In genomic region chr3:38653928-38654327, GRCm38 (mm10) we compare ENCODE assay signal across 23 mouse cellular contexts.
DNase-seq lines count a peak whose midpoint lies in the region; ATAC-seq lines count a peak whose summit lies in the region.
"Had no signal": no experiment of that assay in that cellular context is flagged by ENCODE, and none has a peak within 500 bp of the region (broad histone marks: within the 10 kb centered on the region; RNA-seq: fewer than 3 reads in every experiment).

No protein-coding gene starts in this region.

- no peak overlapping the region for H3K4me2 ChIP-seq in hindbrain, embryonic 11.5 days (replicated peaks; ENCODE audit: low read depth, low read length)
- H3K4me2 ChIP-seq in hindbrain, embryonic 13.5 days: no peak overlapping the region
- H3K4me2 ChIP-seq: embryonic facial prominence, embryonic 12.5 days; heart, embryonic 11.5 days had no signal

- intact Hi-C loops in gastrocnemius, postnatal 36 days (cut with DNase I): no loop called here

- WGBS in hindbrain, embryonic 10.5 days: 73% methylated on average over 4 of the region's 4 CpGs
- WGBS in hindbrain, embryonic 11.5 days: 73% methylated on average over 4 of the region's 4 CpGs
- 76% methylated on average over 4 of the region's 4 CpGs for WGBS in embryonic facial prominence, embryonic 10.5 days
- 46% methylated on average over 4 of the region's 4 CpGs for WGBS in hindbrain, embryonic 13.5 days

- H3K4me1 ChIP-seq in hindbrain, embryonic 10.5 days (replicated peaks): peaks cover 11% of the 10 kb centered on the region
- H3K4me1 ChIP-seq in hindbrain, embryonic 11.5 days (replicated peaks; ENCODE audit: control insufficient read depth, insufficient read depth, low read length): no peaks in the 10 kb centered on the region
- peaks cover 14% of the 10 kb centered on the region for H3K4me1 ChIP-seq in embryonic facial prominence, embryonic 10.5 days
- H3K4me1 ChIP-seq in hindbrain, embryonic 13.5 days (replicated peaks): peaks cover 12% of the 10 kb centered on the region

- no peaks in the 10 kb centered on the region for H3K9me3 ChIP-seq in hindbrain, embryonic 10.5 days
- no peaks in the 10 kb centered on the region for H3K9me3 ChIP-seq in hindbrain, embryonic 11.5 days (ENCODE audit: control insufficient read depth, low read length)
- no peaks in the 10 kb centered on the region for H3K9me3 ChIP-seq in embryonic facial prominence, embryonic 10.5 days
- no peaks in the 10 kb centered on the region for H3K9me3 ChIP-seq in hindbrain, embryonic 13.5 days
- H3K9me3 ChIP-seq: embryonic facial prominence, embryonic 12.5 days; kidney, embryonic 15.5 days had no signal

- no peak for DNase-seq in hindbrain, embryonic 10.5 days (ENCODE audit: low spot score)
- no peak for DNase-seq in hindbrain, embryonic 11.5 days (ENCODE audit: low spot score)
- DNase-seq in embryonic facial prominence, embryonic 10.5 days (ENCODE audit: low spot score): no peak
- peak; percentile 8 for DNase-seq in neural tube, embryonic 10.5 days (ENCODE audit: extremely low spot score, low spot score)
- DNase-seq in spleen, adult 18-20 months: no peak
- no peak for DNase-seq in gastrocnemius, postnatal 36 days
- no peak for DNase-seq in retina, postnatal 1 day
- DNase-seq: adrenal gland, adult 2 months; B cell, adult 2 months; cerebellum, adult 18-20 months; cerebellum, postnatal 14 days; left cerebral cortex, postnatal 4 days; lung, postnatal 4 days; right cerebral cortex, postnatal 25 days had no signal

- no peak overlapping the region for H3K4me3 ChIP-seq in hindbrain, embryonic 10.5 days
- H3K4me3 ChIP-seq in hindbrain, embryonic 11.5 days (ENCODE audit: low read depth, low read length): no peak overlapping the region
- H3K4me3 ChIP-seq in embryonic facial prominence, embryonic 10.5 days: no peak overlapping the region
- no peak overlapping the region for H3K4me3 ChIP-seq in hindbrain, embryonic 13.5 days
- H3K4me3 ChIP-seq: embryonic facial prominence, embryonic 12.5 days; kidney, embryonic 15.5 days; myocyte had no signal

- H3K9ac ChIP-seq in hindbrain, embryonic 11.5 days (ENCODE audit: low read depth, low read length): no peak overlapping the region
- H3K9ac ChIP-seq in hindbrain, embryonic 13.5 days: no peak overlapping the region
- H3K9ac ChIP-seq: embryonic facial prominence, embryonic 12.5 days; kidney, embryonic 15.5 days had no signal

- H3K36me3 ChIP-seq in hindbrain, embryonic 10.5 days: no peaks in the 10 kb centered on the region
- H3K36me3 ChIP-seq in hindbrain, embryonic 11.5 days (ENCODE audit: control insufficient read depth, insufficient read depth, low read length): no peaks in the 10 kb centered on the region
- H3K36me3 ChIP-seq in embryonic facial prominence, embryonic 10.5 days (replicated peaks): no peaks in the 10 kb centered on the region
- H3K36me3 ChIP-seq in hindbrain, embryonic 13.5 days: no peaks in the 10 kb centered on the region
- H3K36me3 ChIP-seq: embryonic facial prominence, embryonic 12.5 days; G1E; kidney, embryonic 15.5 days had no signal

- no peaks in the 10 kb centered on the region for H3K27me3 ChIP-seq in hindbrain, embryonic 10.5 days (ENCODE audit: insufficient read depth, poor library complexity, severe bottlenecking)
- no peaks in the 10 kb centered on the region for H3K27me3 ChIP-seq in hindbrain, embryonic 11.5 days (ENCODE audit: control insufficient read depth, insufficient read depth, low read length)
- no peaks in the 10 kb centered on the region for H3K27me3 ChIP-seq in embryonic facial prominence, embryonic 10.5 days (replicated peaks; ENCODE audit: low read depth, poor library complexity, severe bottlenecking)
- H3K27me3 ChIP-seq in hindbrain, embryonic 13.5 days: no peaks in the 10 kb centered on the region
- H3K27me3 ChIP-seq: CH12.LX; embryonic facial prominence, embryonic 12.5 days; kidney, embryonic 15.5 days; Patski had no signal

- 0 out of 2 replicates have a peak overlapping the region, but pooled peaks have one; percentile 46 for H3K27ac ChIP-seq in hindbrain, embryonic 10.5 days
- H3K27ac ChIP-seq in hindbrain, embryonic 11.5 days (ENCODE audit: low read depth, low read length): no peak overlapping the region
- H3K27ac ChIP-seq in embryonic facial prominence, embryonic 10.5 days (replicated peaks): peak overlapping the region; percentile 69; the same call in 1 of the 2 replicates
- peak overlapping the region; percentile 83 for H3K27ac ChIP-seq in hindbrain, embryonic 13.5 days
- H3K27ac ChIP-seq: embryonic facial prominence, embryonic 12.5 days; kidney, embryonic 15.5 days had no signal

- no peak for ATAC-seq in hindbrain, embryonic 11.5 days (ENCODE audit: low FRiP score)
- no peak for ATAC-seq in hindbrain, embryonic 13.5 days (ENCODE audit: low FRiP score)
- ATAC-seq: intestine, postnatal 0 days; Patski had no signal
